Mouse (Mus musculus) testis, postnatal 14 days (tissue): ENCODE results near the gene Cxcr5.
A peak's percentile ranks its signal among the peaks of the same experiment; 100 is the strongest.

ENCODE experiments used
- DNase-seq: peaks from one replicate; pipeline ENCODE4 v3.0.0; 2021; ENCODE audit warnings: low spot score

Cxcr5 gene

GRCm38 (mm10) chr9:44479628-44480428 lies 81.8 kb downstream of the Cxcr5 start:
- peak; percentile 83 for DNase-seq

- peak; percentile 86 for DNase-seq
These were observed 82.6 kb downstream of the Cxcr5 start for GRCm38 (mm10) chr9:44478959-44479605.

GRCm38 (mm10) chr9:44478229-44478921 lies 83.3 kb downstream of the Cxcr5 start:
- DNase-seq = peak; percentile 68

- no peak for DNase-seq
These were observed 84.1 kb downstream of the Cxcr5 start for GRCm38 (mm10) chr9:44477339-44478228.

- no peak for DNase-seq
These were observed 85.7 kb downstream of the Cxcr5 start for GRCm38 (mm10) chr9:44475936-44476335.

- no peak for DNase-seq
These were observed 87.3 kb downstream of the Cxcr5 start for GRCm38 (mm10) chr9:44474327-44474726.

GRCm38 (mm10) chr9:44473184-44473583 lies 88.5 kb downstream of the Cxcr5 start:
- no peak for DNase-seq

GRCm38 (mm10) chr9:44468800-44469199 lies 92.9 kb downstream of the Cxcr5 start:
- DNase-seq = no peak

GRCm38 (mm10) chr9:44468224-44468623 lies 93.5 kb downstream of the Cxcr5 start:
- DNase-seq = no peak

- no peak for DNase-seq
These were observed 99.7 kb downstream of the Cxcr5 start for GRCm38 (mm10) chr9:44461950-44462349.
